ENCODE assay signal across 8 mouse cellular contexts in genomic region chr7:43671809-43672580, GRCm38 (mm10). TPM values are rescaled to one million over a fixed set of nuclear protein-coding genes. Genes with fewer than 3 reads are reported as not detected.
DNase-seq lines count a peak whose midpoint lies in the region; ATAC-seq and TF ChIP-seq lines count a peak whose summit lies in the region.

Gene Ctu1 (plus strand): TSS chr7:43672016.

- H3K36me3 ChIP-seq in embryonic facial prominence, embryonic 14.5 days (ENCODE audit: control insufficient read depth, insufficient read depth, low read length): peaks cover 29% of the 10 kb centered on the region
- H3K36me3 ChIP-seq in heart, adult 2 months (ENCODE audit: control insufficient read depth, insufficient read depth, low read length): no peaks in the 10 kb centered on the region
- peaks cover 31% of the 10 kb centered on the region for H3K36me3 ChIP-seq in limb, embryonic 13.5 days
- H3K36me3 ChIP-seq in midbrain, embryonic 16.5 days (ENCODE audit: control insufficient read depth, insufficient read depth, low read length): peaks cover 21% of the 10 kb centered on the region

- ATAC-seq in embryonic facial prominence, embryonic 14.5 days (ENCODE audit: low read depth): peak; percentile 99
- peak; percentile 95 for ATAC-seq in limb, embryonic 13.5 days (ENCODE audit: low FRiP score, low read depth)
- ATAC-seq in midbrain, embryonic 16.5 days: peak; percentile 98

- peak; percentile 82; the same call in 1 of the 2 replicates for TF ChIP-seq EP300 in heart, adult 2 months (IDR thresholded peaks at IDR 0.05; ENCODE audit: insufficient read depth, low read depth, low read length)

- peaks cover 5% of the 10 kb centered on the region for H3K4me1 ChIP-seq in embryonic facial prominence, embryonic 14.5 days (ENCODE audit: control insufficient read depth, insufficient read depth, low read length)
- peaks cover 5% of the 10 kb centered on the region for H3K4me1 ChIP-seq in heart, adult 2 months (ENCODE audit: control insufficient read depth, insufficient read depth, low read length)
- peaks cover 7% of the 10 kb centered on the region for H3K4me1 ChIP-seq in limb, embryonic 13.5 days
- peaks cover 9% of the 10 kb centered on the region for H3K4me1 ChIP-seq in midbrain, embryonic 16.5 days (ENCODE audit: control insufficient read depth, insufficient read depth, low read length)

- H3K4me2 ChIP-seq in embryonic facial prominence, embryonic 14.5 days (ENCODE audit: low read depth, low read length): peak within 1 kb of the TSS; percentile 71
- peak within 1 kb of the TSS; percentile 86 for H3K4me2 ChIP-seq in limb, embryonic 13.5 days (replicated peaks)
- H3K4me2 ChIP-seq in midbrain, embryonic 16.5 days (ENCODE audit: low read length): peak within 1 kb of the TSS; percentile 80

- no peaks in the 10 kb centered on the region for H3K27me3 ChIP-seq in embryonic facial prominence, embryonic 14.5 days (replicated peaks; ENCODE audit: control insufficient read depth, insufficient read depth, low read length)
- H3K27me3 ChIP-seq in heart, adult 2 months (ENCODE audit: control insufficient read depth, insufficient read depth, low read length): no peaks in the 10 kb centered on the region
- no peaks in the 10 kb centered on the region for H3K27me3 ChIP-seq in limb, embryonic 13.5 days
- no peaks in the 10 kb centered on the region for H3K27me3 ChIP-seq in midbrain, embryonic 16.5 days (ENCODE audit: control insufficient read depth, insufficient read depth, low read depth, low read length)

- H3K4me3 ChIP-seq in embryonic facial prominence, embryonic 14.5 days (ENCODE audit: low read depth, low read length): peak within 1 kb of the TSS; percentile 72
- peak within 1 kb of the TSS; percentile 90 for H3K4me3 ChIP-seq in heart, adult 2 months
- H3K4me3 ChIP-seq in limb, embryonic 13.5 days: peak within 1 kb of the TSS; percentile 73
- H3K4me3 ChIP-seq in midbrain, embryonic 16.5 days (ENCODE audit: low read depth, low read length): peak within 1 kb of the TSS; percentile 61

- TF ChIP-seq CTCF in heart, adult 2 months (IDR thresholded peaks at IDR 0.05): no peak

- peak; percentile 98 for DNase-seq in 3T3-L1 (ENCODE audit: low read depth, low spot score)
- peak; percentile 33 to 77 for DNase-seq in adrenal gland, postnatal 4 days (ENCODE audit: low spot score in 2 of 2)
- peak; percentile 99 for DNase-seq in embryonic facial prominence, embryonic 14.5 days (ENCODE audit: low spot score)
- DNase-seq in heart, adult 2 months: peak; percentile 88 to 94
- DNase-seq in kidney, adult 8-10 months: peak; percentile 93 to 97
- peak; percentile 53 to 78 for DNase-seq in spleen, postnatal 10 days (ENCODE audit: low spot score in 2 of 2)

- intact Hi-C loops in heart, adult 2 months (cut with DNase I): loop anchor here (2.0 to 10.0 kb wide), 4 partner anchors 91 to 703 kb away; partner anchors contain the start of genes Cldnd2, Etfb, Gm45233 and Zfp658

- no peaks in the 10 kb centered on the region for H3K79me2 ChIP-seq in heart, adult 2 months (replicated peaks; ENCODE audit: control insufficient read depth, insufficient read depth, low read length)

- peak within 1 kb of the TSS; percentile 83 for H3K9ac ChIP-seq in embryonic facial prominence, embryonic 14.5 days (ENCODE audit: low read depth, low read length)
- peak within 1 kb of the TSS; percentile 70 for H3K9ac ChIP-seq in heart, adult 2 months (ENCODE audit: low read depth, low read length)
- peak within 1 kb of the TSS; percentile 81 for H3K9ac ChIP-seq in limb, embryonic 13.5 days
- peak within 1 kb of the TSS; percentile 71 for H3K9ac ChIP-seq in midbrain, embryonic 16.5 days (ENCODE audit: low read depth, low read length)

- peak; percentile 84 for TF ChIP-seq POLR2A in heart, adult 2 months (IDR thresholded peaks at IDR 0.05; ENCODE audit: insufficient read depth, low read depth, low read length)

- H3K27ac ChIP-seq in embryonic facial prominence, embryonic 14.5 days (replicated peaks; ENCODE audit: low read depth, low read length): peak within 1 kb of the TSS; percentile 61
- peak within 1 kb of the TSS; percentile 80 for H3K27ac ChIP-seq in heart, adult 2 months
- no peak within 1 kb of the TSS for H3K27ac ChIP-seq in limb, embryonic 13.5 days
- H3K27ac ChIP-seq in midbrain, embryonic 16.5 days (ENCODE audit: low read length): peak within 1 kb of the TSS; percentile 53

- WGBS in embryonic facial prominence, embryonic 14.5 days: under 1% methylated on average over 26 of the region's 26 CpGs
- whole genome bisulfite sequencing in heart, adult 2 months: under 1% methylated on average over 26 of the region's 26 CpGs
- under 1% methylated on average over 26 of the region's 26 CpGs for WGBS in limb, embryonic 13.5 days
- WGBS in midbrain, embryonic 16.5 days: 1% methylated on average over 26 of the region's 26 CpGs

- H3K9me3 ChIP-seq in embryonic facial prominence, embryonic 14.5 days (ENCODE audit: control insufficient read depth, low read length): 0 out of 2 replicates have a peak, but pooled peaks cover 6% of the 10 kb centered on the region
- peaks cover 13% of the 10 kb centered on the region; the same call in 1 of the 2 replicates for H3K9me3 ChIP-seq in limb, embryonic 13.5 days
- H3K9me3 ChIP-seq in midbrain, embryonic 16.5 days (replicated peaks; ENCODE audit: control insufficient read depth, low read length, poor library complexity, severe bottlenecking): 0 out of 2 replicates have a peak, but pooled peaks cover 3% of the 10 kb centered on the region

RNA-seq across cellular contexts. Expression of gene Ctu1, which starts in this region (rescaled TPM):
- total RNA-seq in adrenal gland, postnatal 4 days (2021): 10 to 100 TPM; 12.0 to 12.6 TPM
- 10.5 and 12.2 TPM in 2 replicates for polyA plus RNA-seq in embryonic facial prominence, embryonic 14.5 days (2014; fragmentation: Nextera tagmentation; extraction: Ambion mirVana)
- total RNA-seq in heart, adult 2 months (2021): 1 to 10 TPM; 3.1 to 3.2 TPM
- polyA plus RNA-seq in heart, adult 2 months (2012; rRNA removed): 2.5 and 3.2 TPM in 2 replicates
- 15.0 and 15.2 TPM in 2 replicates for polyA plus RNA-seq in limb, embryonic 13.5 days (2015; fragmentation: Nextera tagmentation; extraction: Ambion mirVana)
- polyA plus RNA-seq in midbrain, embryonic 16.5 days (2015; fragmentation: Nextera tagmentation; extraction: Ambion mirVana): 26.4 and 27.8 TPM in 2 replicates
